Mouse (Mus musculus) heart, adult 8-10 months (tissue): ENCODE results near the gene Gm45717. TPM values are rescaled to one million over a fixed set of nuclear protein-coding genes. Genes with fewer than 3 reads are reported as not detected.

Experiments used
- DNase-seq: peaks from one replicate; pipeline ENCODE4 v3.0.0; 2022; ENCODE audit warnings: low spot score
- total RNA-seq, 4 experiments: library from RNA; stranded (reverse); gene quantifications; 2 replicates each; pipeline ENCODE4 v1.2.4; 2022

Gm45717 gene
- total RNA-seq, 4 experiments from 2014 or later, result not detected

GRCm38 (mm10) chr7:140943356-140943755, 12.4 kb downstream of the Gm45717 start:
- no peak for DNase-seq

GRCm38 (mm10) chr7:140942811-140943210, 12.9 kb downstream of the Gm45717 start:
- DNase-seq, result no peak

DNA sequence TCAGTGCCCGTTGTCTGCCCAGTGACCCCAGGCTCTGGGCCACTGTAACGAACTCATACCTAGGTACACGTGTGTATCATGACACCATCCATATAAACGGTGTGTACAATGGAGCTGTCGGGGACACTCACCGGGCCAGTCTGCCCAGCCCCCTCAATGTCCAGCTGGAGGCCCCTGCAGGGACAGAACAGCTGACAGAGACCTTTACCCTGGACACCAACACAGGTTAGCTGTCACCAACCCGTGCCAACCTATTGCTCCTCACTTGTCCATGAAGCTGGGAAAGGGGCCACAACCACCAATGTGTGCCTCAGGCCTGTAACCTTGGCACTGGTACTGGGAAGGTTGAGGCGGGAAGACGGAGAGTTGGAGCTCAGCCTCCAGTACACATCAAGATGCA, 13.4 kb downstream of the Gm45717 start:
- no peak for DNase-seq

DNA sequence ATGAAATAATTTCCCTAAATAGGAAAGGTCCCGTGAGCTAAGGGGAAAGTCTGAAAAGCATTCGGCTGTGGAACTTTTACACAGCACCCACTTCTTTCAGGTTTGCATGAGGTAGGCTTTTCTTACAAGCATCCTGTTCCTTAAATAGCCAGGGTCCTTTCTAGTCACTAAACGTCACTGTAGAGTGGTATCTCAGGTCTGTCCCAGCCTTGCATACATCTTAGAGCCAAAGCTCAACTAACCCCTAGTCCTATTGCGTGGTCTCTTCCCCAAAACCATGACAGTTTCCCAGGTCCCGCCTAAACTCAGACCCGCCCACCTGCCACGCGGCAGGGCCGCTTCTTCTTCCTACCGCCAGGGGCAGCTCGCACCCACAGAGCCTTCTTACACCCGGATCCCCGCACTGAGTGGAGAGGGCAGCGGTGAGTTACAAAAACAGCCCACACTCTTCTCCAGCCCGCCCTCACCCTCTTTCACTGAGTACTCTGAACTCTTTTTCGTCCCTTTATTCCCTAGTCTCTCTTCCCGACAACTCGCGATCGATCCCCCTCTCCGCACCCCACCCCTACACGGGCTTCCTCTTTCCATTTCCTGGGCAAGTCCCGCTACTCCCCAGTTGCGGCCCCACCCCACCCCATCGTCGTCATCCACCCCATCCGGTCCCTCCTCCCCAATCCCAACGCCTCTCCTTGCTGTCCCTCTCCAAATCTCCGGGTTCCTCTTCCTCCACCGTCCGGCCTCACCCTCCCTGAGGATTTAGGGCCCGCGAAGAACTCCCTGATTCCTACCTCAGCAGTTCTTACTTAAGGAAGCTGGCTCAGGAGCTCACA, 14.3 kb downstream of the Gm45717 start, which contains the start of gene Pgghg:
Gene Pgghg, plus strand, starts transcription at position 170 of the 830 bp plus-strand sequence.
- peak; percentile 92 for DNase-seq

GRCm38 (mm10) chr7:140939669-140940171, 16.0 kb downstream of the Gm45717 start:
- DNase-seq, result no peak

DNA sequence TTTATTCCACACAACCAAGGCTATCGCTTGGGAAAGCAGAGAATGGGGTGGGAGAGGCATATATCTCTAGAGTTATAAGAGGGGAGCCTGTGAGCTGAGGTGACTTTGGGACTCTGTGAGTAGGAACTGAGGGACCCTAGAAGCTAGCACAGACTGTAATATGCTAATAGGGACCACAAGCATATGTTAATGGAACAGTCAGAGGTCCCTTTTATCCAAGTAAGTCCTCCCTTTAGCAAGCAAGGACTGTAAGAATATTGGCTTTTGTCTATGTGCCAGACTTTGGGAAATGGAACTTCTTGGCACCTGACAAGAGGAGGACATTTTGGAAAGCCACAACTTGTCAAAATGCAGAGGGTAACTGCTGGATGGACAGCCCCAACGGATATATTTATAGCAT, 16.8 kb downstream of the Gm45717 start:
- DNase-seq, result no peak

DNA sequence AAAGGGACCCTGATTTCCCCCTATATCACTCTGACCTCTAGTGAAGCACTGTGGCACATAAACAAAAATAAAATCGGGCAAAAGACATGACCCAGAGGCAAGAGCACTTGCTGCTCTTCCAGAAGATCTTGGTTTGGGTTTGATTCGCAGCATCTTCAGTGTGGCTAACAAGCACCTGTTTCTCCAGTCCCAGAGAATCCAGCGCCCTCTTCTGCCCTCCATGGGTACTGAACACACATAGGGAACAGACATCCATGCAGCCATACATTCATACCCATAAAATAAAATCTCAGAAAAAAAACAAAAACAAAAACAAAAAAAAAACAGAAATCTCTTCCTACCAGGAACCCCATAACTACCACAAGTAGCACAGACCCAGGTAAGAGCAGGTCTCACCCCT, 17.3 kb downstream of the Gm45717 start:
- DNase-seq, result no peak

- no peak for DNase-seq
These were observed 28.6 kb downstream of the Gm45717 start for GRCm38 (mm10) chr7:140927181-140927580.

DNA sequence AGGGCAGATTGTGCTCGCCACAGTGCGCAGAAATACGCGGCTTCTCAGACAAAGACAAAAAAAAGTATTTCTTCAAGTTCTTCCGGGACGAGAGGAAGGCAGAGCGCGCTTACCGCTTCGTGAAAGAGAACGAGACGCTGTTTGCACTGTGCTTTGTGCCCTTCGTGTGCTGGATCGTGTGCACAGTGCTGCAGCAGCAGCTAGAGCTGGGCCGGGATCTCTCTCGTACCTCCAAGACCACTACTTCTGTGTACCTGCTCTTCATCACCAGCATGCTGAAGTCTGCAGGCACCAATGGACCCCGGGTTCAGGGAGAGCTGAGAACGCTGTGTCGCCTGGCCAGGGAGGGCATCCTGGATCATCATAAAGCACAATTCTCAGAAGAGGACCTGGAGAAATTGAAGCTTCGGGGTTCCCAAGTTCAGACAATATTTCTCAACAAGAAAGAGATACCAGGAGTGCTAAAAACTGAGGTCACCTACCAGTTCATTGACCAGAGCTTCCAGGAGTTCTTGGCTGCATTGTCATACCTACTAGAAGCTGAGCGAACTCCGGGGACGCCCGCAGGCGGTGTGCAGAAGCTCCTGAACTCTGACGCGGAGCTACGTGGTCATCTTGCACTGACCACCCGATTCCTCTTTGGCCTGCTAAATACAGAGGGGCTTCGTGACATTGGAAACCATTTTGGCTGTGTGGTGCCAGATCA, 32.5 kb downstream of the Gm45717 start:
- no peak for DNase-seq

- no peak for DNase-seq
These were observed 33.2 kb downstream of the Gm45717 start for GRCm38 (mm10) chr7:140922398-140923069.

DNA sequence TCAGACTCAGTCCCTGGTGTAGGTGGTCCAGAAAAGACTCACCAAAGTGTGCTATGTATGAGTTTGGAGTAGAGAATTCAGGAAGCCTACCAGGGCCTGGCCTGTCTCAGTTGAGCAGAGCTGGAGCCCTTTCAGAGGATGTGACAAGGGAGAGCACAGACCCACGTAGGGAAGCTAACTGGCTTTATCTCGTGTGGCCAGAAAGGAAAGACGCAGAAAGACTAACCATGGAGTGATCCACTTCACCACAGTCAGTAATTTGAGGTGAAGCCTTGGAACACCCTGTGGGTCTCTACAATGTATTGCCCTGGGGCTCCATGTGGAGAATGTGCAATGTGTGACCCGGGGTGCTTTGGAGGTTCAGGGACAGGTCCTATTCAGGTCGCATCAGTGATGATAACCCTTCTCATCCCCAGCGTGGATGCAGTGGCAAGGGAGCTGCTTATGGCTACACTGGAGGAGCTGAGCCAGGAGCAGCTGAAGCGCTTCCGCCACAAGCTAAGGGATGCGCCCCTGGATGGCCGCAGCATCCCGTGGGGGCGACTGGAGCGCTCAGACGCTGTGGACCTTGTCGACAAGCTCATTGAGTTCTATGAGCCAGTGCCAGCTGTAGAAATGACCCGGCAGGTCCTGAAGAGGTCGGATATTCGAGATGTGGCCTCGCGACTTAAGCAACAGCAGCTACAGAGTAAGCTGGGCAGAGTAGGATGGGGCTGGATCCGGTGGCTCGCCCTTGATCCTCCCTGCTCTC, 34.3 kb downstream of the Gm45717 start:
- DNase-seq, result no peak

DNA sequence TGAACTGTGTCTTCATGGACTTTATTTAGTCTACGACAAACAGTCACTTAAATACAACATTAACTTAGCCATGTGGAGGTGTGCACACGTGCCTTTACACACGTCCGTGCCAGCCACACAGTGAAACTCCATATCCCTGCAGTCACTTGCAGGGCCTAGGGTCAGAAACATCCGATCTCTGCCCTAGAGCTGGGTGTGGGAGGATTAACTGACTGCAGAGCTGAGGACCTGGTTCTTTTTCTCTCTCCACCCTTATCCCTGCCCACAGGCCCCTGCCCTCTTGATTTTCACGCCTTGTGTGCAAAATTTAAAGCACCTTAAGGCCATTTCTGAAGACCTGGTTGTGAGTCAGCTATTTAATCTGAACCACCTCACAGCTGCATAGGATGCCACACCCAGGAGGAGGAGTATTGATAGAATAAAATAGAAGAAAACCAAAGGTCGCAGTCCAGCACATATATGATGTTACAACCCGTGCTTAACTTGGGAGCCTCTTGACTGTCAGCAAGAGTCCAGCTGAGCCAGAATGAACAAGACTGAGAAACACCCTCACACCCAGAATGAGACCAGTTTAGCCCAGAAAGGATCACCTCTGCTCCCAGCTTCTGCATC, 35.2 kb downstream of the Gm45717 start, which contains the start of gene Nlrp6:
Gene Nlrp6, plus strand, starts transcription at position 485 of the 612 bp plus-strand sequence.
- no peak for DNase-seq

GRCm38 (mm10) chr7:140919911-140920310, 35.8 kb downstream of the Gm45717 start:
- DNase-seq, result no peak

DNA sequence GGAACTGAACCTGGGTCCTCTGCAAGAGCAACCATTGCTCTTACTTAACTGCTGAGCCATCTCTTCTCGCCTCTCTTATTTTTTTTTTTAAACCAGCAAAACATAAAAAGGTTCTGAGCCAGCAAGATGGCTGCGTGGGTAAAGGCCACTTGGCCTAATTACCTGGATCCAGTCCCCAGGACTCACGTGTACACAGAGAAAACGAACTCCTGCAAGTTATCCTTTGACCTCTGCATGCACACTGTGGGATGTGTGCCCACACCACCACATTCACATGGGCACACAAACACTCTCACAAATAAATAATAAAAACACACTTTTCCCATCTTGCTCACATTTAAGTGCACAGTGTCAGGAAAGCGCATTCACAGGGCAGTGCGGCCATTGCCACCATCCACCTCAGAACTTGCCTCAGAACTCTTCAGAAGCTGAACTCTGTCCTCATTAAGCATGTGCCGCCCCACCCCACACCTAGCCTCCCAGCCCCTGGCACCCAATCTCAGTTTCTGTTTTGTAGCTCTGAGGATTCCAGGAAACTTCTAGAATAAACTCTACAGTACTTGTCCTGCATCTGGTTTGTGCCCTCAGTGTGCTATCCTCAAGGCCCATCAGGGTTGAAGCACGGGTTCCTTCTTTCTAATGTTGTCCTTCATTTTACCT, 41.6 kb downstream of the Gm45717 start:
- no peak for DNase-seq

- DNase-seq, result no peak
These were observed 42.8 kb downstream of the Gm45717 start for GRCm38 (mm10) chr7:140912846-140913482.

- DNase-seq, result no peak
These were observed 43.4 kb downstream of the Gm45717 start for GRCm38 (mm10) chr7:140912293-140912692.

GRCm38 (mm10) chr7:140908634-140909107, 47.1 kb downstream of the Gm45717 start:
- DNase-seq, result peak; percentile 80

GRCm38 (mm10) chr7:140908181-140908580, 47.6 kb downstream of the Gm45717 start:
- DNase-seq, result no peak

GRCm38 (mm10) chr7:140907697-140908096, 48.0 kb downstream of the Gm45717 start:
- DNase-seq, result no peak

DNA sequence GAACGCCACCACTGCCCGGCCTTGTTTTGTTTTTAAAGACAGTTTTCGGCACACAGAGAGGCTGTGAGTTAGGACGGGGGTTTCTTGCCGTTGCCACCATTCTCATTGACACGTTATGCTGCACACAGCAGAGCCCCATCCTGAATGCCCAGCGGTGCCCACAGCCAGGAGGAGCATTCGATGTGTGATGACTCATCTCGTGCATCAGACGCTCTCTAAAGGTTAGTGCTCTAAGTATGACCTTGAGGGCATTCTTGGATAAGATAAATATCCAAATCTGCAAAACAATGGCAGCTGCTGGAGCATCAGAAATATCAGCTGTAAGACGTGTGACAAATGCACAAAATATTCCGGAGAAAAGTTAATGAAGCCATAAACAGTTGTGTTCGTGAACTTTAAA, 48.6 kb downstream of the Gm45717 start:
- no peak for DNase-seq
